Mouse (Mus musculus): ENCODE measurements at regions not wholly inside any gene's neighbourhood (a gene's known extent, or its start where the extent isn't known, plus 50 kb on each side); places are given as distances from the start of the nearest gene placed in this dataset.
A peak's percentile ranks its signal among the peaks of the same experiment; 100 is the strongest.
"Not testable (repeated sequence)": the region's sequence is repeated elsewhere in the genome, so short reads cannot be mapped to it uniquely, and the experiment has no call there.

DNA sequence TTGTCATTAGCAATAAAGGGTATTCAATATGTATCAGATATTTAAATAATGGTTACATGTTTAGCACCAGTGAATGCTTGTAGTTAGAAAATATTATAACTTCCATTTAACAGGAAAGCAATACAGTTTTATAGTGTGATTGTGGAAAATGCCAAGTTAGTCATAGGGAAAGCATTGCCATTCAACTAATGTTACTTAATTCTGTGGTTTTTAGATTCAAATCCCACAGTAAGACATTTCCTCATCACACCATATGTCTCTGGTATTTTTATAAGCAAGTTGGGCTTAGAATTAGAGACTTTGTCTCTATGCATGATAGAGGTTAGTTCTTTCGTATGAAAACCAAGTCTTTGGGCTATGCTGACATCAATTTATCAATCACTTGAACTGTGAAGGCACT, 133.0 kb downstream of the Prr30 start:
- DNase-seq (ENCODE audit: low spot score), result no peak

GRCm38 (mm10) chr14:101056874-101057273, 143.3 kb downstream of the Prr30 start:
- no peak for DNase-seq (ENCODE audit: low spot score)

DNA sequence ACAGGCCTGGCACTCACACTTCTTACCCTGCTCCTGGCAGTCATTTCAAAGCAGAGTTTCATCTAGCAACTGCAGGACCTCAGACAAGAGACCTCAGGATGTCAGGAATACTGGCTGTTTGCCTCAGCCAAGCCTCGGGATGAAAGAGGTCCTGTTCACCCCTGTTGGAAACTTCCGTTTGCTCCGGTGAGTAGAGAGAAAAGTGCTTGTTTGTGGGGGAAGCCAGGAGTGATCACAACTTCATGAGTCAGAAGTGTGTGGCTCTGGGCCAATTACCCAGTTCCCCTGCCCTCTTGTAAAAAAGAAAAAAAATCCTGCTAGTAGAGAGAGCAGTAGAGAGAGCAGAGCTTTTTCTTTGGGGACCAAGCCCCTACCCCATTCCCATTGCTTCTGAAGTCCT, 144.2 kb downstream of the Prr30 start:
- no peak for DNase-seq (ENCODE audit: low spot score)

GRCm38 (mm10) chr14:101054786-101055185, 145.3 kb downstream of the Prr30 start:
- no peak for DNase-seq (ENCODE audit: low spot score)

- no peak for DNase-seq (ENCODE audit: low spot score)
Measured at GRCm38 (mm10) chr14:101052760-101053159, 147.4 kb downstream of the Prr30 start.

GRCm38 (mm10) chr14:101050212-101050611, 149.9 kb downstream of the Prr30 start:
- no peak for DNase-seq (ENCODE audit: low spot score)

DNA sequence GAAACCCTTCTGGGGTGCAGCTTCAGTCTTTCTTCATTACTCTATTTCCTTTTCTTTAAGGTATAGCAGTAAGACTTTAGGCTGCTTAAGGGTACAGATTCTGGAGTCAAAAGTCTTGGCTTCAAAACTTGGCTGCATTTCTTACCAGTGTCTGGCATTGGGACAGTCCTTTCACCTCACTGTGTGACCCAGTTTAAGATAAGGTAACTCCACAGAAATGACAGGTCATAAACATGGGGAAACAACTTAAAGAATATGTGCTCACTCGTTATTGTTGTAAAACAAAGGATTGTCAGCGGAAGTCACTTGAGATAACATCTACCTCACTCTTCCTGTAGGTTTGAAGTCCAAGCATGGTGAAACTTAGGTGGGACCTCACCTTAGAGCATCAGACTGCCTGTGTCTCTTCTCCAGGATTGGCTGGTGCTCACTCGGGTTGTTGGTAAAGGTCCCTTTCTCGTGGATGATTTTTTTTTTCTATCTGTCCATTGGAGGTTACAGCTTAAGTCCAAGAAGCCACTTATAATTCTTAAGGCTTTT, 150.4 kb downstream of the Prr30 start:
- no peak for DNase-seq (ENCODE audit: low spot score)

DNA sequence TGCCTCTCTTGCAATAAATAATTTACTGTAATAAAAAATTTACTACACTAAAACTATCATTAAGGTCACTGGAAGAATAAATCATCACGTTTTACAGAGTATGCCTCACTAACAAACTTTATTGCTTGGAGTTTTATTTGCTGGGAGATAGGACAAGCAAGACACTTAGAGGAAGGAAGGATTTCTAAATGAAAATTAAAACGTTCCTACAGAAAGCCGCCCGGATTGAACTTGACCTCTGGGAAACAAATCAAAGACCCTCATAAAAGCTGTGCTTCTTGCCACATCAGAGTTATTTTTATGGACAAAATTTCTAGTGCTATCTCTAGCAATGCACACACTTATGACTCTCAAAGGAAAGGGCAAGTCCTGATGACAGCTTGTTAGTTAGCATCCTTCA, 156.6 kb downstream of the Prr30 start:
- no peak for DNase-seq (ENCODE audit: low spot score)

- no peak for DNase-seq (ENCODE audit: low spot score)
Measured at GRCm38 (mm10) chr14:101001070-101001469, 199.1 kb downstream of the Prr30 start.

GRCm38 (mm10) chr14:100980754-100981153, 219.4 kb downstream of the Prr30 start:
- DNase-seq (ENCODE audit: low spot score), result no peak

- no peak for DNase-seq (ENCODE audit: low spot score)
Measured at GRCm38 (mm10) chr14:100978515-100978914, 221.6 kb downstream of the Prr30 start.

DNA sequence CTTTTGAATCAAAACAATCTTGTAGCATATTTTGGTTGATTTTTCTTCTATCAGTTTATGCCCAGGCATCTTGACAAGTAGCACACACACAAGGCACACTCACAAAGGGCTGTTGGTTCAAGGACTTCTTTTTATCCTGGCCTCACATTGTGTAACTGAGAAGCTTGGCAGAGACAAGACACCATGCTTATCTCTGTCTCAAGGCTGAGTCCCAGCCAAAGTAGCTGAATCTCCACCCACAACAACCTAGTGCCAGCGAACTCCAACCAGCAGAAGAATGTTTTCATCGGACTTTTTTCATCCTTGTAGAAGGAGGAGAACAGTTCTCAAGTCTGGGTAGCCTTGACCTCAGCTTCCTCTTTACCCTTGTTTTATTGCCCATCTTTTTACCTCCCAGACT, 229.2 kb downstream of the Prr30 start:
- DNase-seq (ENCODE audit: low spot score), result peak; percentile 77

DNA sequence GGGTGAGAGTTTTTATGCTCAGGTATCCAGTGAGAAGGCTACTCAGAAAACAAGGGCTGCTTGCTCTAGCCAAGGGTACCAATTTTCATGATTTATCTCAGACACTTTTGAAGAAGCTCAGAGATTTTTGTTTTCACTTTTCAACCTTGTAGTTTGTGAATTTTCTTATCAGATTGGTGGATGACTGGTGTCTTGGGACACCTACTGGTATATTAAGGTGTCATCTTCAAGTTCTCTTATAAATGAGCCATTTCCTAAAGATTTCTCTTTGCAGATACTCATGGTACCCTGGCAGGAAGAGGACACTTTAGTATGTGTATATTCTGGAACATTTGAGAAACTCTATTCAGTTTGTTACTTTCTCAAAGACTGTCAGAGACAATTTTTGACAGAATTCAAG, 239.9 kb downstream of the Prr30 start:
- DNase-seq (ENCODE audit: low spot score), result no peak

DNA sequence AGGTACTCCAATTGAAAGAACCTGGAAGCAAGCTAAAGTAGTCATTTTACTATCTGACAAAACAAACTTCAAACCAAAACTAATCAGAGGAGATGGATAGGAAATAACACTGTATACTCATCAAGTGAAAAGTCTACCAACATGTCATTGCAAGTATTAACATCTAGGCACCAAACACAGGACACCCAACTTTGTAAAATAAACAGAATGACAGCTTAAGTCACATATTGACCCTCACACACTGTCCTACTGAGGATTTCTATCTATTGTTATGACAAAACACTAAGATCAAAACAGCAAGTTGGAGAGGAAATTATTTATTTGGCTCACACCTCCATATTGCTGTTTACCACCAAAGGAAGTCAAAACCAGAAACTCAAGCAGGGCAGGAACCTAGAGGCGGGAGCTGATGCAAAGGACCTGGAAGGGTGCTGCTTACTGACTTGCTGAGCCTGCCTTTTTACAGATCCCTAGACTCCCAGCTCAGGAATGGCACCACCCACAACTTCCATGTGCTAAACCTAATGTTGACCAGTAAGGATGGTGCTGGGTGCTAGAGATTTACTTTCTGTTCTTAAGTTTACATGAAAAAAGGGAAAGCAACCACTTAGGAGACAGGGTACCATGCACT, 244.2 kb downstream of the Prr30 start:
- DNase-seq (ENCODE audit: low spot score), result no peak

DNA sequence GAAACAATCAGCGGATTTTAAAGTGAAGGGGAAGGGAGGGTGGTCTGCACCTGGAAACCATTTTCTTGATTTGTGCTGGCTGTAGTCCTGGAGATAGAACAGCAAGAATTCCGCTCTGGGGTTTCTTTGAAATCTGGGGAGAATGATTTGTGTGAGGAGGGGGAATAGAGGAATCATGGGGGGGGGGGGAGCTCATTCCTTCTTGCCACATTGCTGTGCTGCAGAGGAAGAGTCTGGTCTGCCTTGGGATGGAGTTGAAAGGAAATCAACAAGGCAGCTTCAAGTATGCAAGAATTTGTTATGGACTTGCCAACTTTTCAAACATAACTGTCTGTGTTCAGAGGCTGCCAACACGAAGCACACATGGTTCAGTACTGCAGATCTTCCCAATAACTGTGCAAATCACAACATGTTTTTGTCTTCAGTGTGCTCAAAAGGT, 249.4 kb downstream of the Prr30 start:
- DNase-seq (ENCODE audit: low spot score), result no peak

GRCm38 (mm10) chr14:100947625-100948024, 252.5 kb downstream of the Prr30 start:
- not testable (repeated sequence) for DNase-seq (ENCODE audit: low spot score)

DNA sequence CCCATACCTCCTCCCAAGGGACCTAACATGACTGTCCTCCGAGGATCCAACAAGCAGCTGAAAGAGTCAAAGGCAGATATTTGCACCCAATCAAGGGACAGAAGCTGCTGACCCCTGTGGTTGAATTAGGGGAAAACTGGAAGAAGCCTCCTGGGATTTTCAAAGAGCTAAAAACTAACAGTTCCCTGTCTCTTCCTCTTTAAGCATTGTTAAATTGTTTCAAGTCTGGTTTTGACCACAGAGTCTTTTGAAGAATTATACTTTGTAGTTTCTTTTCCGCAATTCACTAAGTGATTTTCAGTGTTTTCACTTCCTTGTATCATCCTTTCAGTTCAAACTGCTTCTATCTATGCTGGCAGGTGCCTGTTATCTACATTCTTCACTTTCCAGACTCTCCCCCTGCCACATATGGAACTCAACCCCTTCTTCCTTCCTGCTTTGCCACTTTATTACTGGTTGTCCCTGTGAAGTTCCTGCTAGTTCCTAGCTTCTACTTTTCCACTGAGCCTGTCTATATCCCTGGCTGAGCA, 262.7 kb downstream of the Prr30 start:
- DNase-seq (ENCODE audit: low spot score), result no peak

GRCm38 (mm10) chr14:100934554-100934953, 265.6 kb downstream of the Prr30 start:
- no peak for DNase-seq (ENCODE audit: low spot score)

- DNase-seq (ENCODE audit: low spot score), result no peak
Measured at GRCm38 (mm10) chr14:100924880-100925279, 275.2 kb downstream of the Prr30 start.

GRCm38 (mm10) chr14:100900221-100900620, 299.9 kb downstream of the Prr30 start:
- no peak for DNase-seq (ENCODE audit: low spot score)

DNA sequence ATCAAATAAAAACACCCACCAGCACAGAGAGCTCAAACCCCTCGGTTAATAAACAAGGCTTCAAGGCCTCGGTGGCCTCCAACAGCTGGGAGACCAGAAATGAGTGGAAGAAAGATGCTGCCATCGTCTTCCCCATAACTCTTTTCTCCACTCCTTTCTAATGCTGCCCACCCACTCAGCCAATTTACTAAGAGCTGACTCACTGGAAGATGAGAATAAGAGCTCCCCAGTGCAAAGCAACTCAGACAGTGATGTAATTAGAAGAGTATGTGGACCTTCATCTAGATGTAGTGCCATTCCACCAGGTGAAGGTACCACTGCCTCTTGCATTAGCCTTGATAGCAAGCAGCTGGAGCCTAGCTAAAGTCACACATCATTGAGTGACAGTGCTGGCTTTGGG, 301.1 kb downstream of the Prr30 start:
- no peak for DNase-seq (ENCODE audit: low spot score)

- no peak for DNase-seq (ENCODE audit: low spot score)
Measured at GRCm38 (mm10) chr14:100889163-100890157, 310.7 kb downstream of the Prr30 start.

GRCm38 (mm10) chr14:100883115-100883514, 317.0 kb downstream of the Prr30 start:
- no peak for DNase-seq (ENCODE audit: low spot score)

Data from testis, postnatal 14 days (tissue).